Mouse (Mus musculus) ES-CJ7 (cell line): ENCODE data around the gene Urah.
A peak's percentile ranks its signal among the peaks of the same experiment; 100 is the strongest.

ENCODE experiments used
- DNase-seq: peaks from one replicate; pipeline ENCODE4 v3.0.0; 2011; ENCODE audit warnings: low read depth, low spot score

Urah gene

GRCm38 (mm10) chr7:140874224-140874623 lies 39.4 kb downstream of the Urah start:
- DNase-seq, result no peak

- DNase-seq, result no peak
Measured at GRCm38 (mm10) chr7:140877364-140877763, 42.5 kb downstream of the Urah start.

- DNase-seq, result no peak
Measured at GRCm38 (mm10) chr7:140879355-140879754, 44.5 kb downstream of the Urah start.

GRCm38 (mm10) chr7:140880419-140880818 lies 45.6 kb downstream of the Urah start:
- no peak for DNase-seq

GRCm38 (mm10) chr7:140880865-140881515 lies 46.2 kb downstream of the Urah start:
- DNase-seq, result peak; percentile 79

- peak; percentile 96 for DNase-seq
Measured at GRCm38 (mm10) chr7:140881696-140882468, 47.1 kb downstream of the Urah start, which contains the start of the genes Psmd13 and Sirt3. Gene Psmd13, plus strand, starts transcription at chr7:140881968. Gene Sirt3, minus strand, starts transcription at chr7:140882309.

- DNase-seq, result no peak
Measured at GRCm38 (mm10) chr7:140882469-140882803, 47.6 kb downstream of the Urah start.
